Mouse (Mus musculus) liver, embryonic 13.5 days (tissue): ENCODE measurements around the gene Rab39b. TPM values are rescaled to one million over a fixed set of nuclear protein-coding genes. Genes with fewer than 3 reads are reported as not detected.
A peak's percentile ranks its signal among the peaks of the same experiment; 100 is the strongest.

Experiments used
- ATAC-seq: fragments of 200-750 bp; cut with Nextera tagmentation; 2 replicates; pipeline ENCODE4 v1.8.0; 2017; ENCODE audit warnings: low read depth, mild to moderate bottlenecking, moderate number of reproducible peaks, moderate library complexity
- DNase-seq: peaks from one replicate; pipeline ENCODE4 v3.0.0; 2022
- H3K27ac ChIP-seq: fragments of 300-500 bp; sonication (generic); 2 replicates; pipeline ENCODE4 v1.5.1; 2015; ENCODE audit warnings: moderate library complexity, mild to moderate bottlenecking, inconsistent platforms
- H3K27me3 ChIP-seq: fragments of 300-500 bp; sonication (generic); 2 replicates; pipeline ENCODE4 v1.6.1; 2015; ENCODE audit warnings: mild to moderate bottlenecking, inconsistent platforms
- H3K36me3 ChIP-seq: fragments of 300-500 bp; sonication (generic); 2 replicates; pipeline ENCODE4 v1.6.1; 2015; ENCODE audit warnings: mild to moderate bottlenecking, inconsistent platforms
- H3K4me1 ChIP-seq: fragments of 300-500 bp; sonication (generic); replicated peaks from 2 replicates; pipeline ENCODE4 v1.6.1; 2015; ENCODE audit warnings: inconsistent platforms
- H3K4me2 ChIP-seq: fragments of 300-500 bp; sonication (generic); 2 replicates; pipeline ENCODE4 v1.6.1; 2015; ENCODE audit warnings: inconsistent platforms, mild to moderate bottlenecking, moderate library complexity
- H3K4me3 ChIP-seq: fragments of 300-500 bp; sonication (generic); replicated peaks from 2 replicates; pipeline ENCODE4 v1.5.1; 2015; ENCODE audit warnings: mild to moderate bottlenecking, inconsistent platforms
- H3K9ac ChIP-seq: fragments of 300-500 bp; sonication (generic); 2 replicates; pipeline ENCODE4 v1.6.1; 2015; ENCODE audit warnings: mild to moderate bottlenecking, inconsistent platforms
- H3K9me3 ChIP-seq: fragments of 300-500 bp; sonication (generic); replicated peaks from 2 replicates; pipeline ENCODE4 v1.6.1; 2016; ENCODE audit warnings: inconsistent platforms
- WGBS: fragments of 180-500 bp; shearing (Covaris S2); methylation state at CpG from one replicate; pipeline ENCODE4 v1.1.7; 2015; ENCODE audit not compliant: insufficient replicate concordance; 5-methylcytosine and 5-hydroxymethylcytosine counted together
- polyA plus RNA-seq: library from polyadenylated mRNA; unstranded; fragments of >200 nt; fragmentation: Nextera tagmentation; extraction: Ambion mirVana; gene quantifications from 2 replicates; pipeline ENCODE4 v1.2.1, GENCODE M21; 2015

Gene Rab39b
- 0.08 and 0.12 TPM in 2 replicates for polyA plus RNA-seq

- H3K4me1 ChIP-seq: no peaks in the 10 kb centered on the region
- peak within 1 kb of the TSS; percentile 39 for H3K4me2 ChIP-seq
- ATAC-seq: no peak
- 13% methylated on average over 41 of the region's 41 CpGs for WGBS
- DNase-seq: no peak
- H3K36me3 ChIP-seq: no peaks in the 10 kb centered on the region
- H3K9ac ChIP-seq: no peak within 1 kb of the TSS
- H3K9me3 ChIP-seq: no peaks in the 10 kb centered on the region
- H3K4me3 ChIP-seq: peak within 1 kb of the TSS; percentile 21; the same call in 1 of the 2 replicates
- H3K27ac ChIP-seq: no peak within 1 kb of the TSS
- H3K27me3 ChIP-seq: 0 out of 2 replicates have a peak, but pooled peaks cover 3% of the 10 kb centered on the region
These were observed at the start of gene Rab39b for GRCm38 (mm10) chrX:75577582-75578324. Rab39b (minus strand) TSS chrX:75578231.

GRCm38 (mm10) chrX:75578539-75578938 lies 508 bp upstream of the Rab39b start:
- H3K4me2 ChIP-seq: no peak overlapping the region
- H3K4me3 ChIP-seq: no peak overlapping the region
- 0 out of 2 replicates have a peak, but pooled peaks cover 3% of the 10 kb centered on the region for H3K27me3 ChIP-seq
- H3K27ac ChIP-seq: no peak overlapping the region
- no peaks in the 10 kb centered on the region for H3K9me3 ChIP-seq
- ATAC-seq: no peak
- DNase-seq: no peak
- H3K9ac ChIP-seq: no peak overlapping the region
- WGBS: 68% methylated on average over 2 of the region's 2 CpGs
- H3K4me1 ChIP-seq: no peaks in the 10 kb centered on the region
- no peaks in the 10 kb centered on the region for H3K36me3 ChIP-seq

Other genes starting within 250 kb of the Rab39b start
- 33.3 and 49.3 TPM in 2 replicates for gene Fundc2, start 195.8 kb downstream of the Rab39b start, polyA plus RNA-seq
- 1.3 and 1.8 TPM in 2 replicates for gene F8, start 195.6 kb downstream of the Rab39b start, polyA plus RNA-seq
- gene Cmc4, start 161.6 kb downstream of the Rab39b start, polyA plus RNA-seq: 11.8 and 16.3 TPM in 2 replicates
- 4.3 and 5.4 TPM in 2 replicates for gene Mtcp1, start 161.6 kb downstream of the Rab39b start, polyA plus RNA-seq
- gene Brcc3, start 161.6 kb downstream of the Rab39b start, polyA plus RNA-seq: 45.2 and 47.7 TPM in 2 replicates
- gene Vbp1, start 63.9 kb downstream of the Rab39b start, polyA plus RNA-seq: 142 and 166 TPM in 2 replicates